In the genomic region with DNA sequence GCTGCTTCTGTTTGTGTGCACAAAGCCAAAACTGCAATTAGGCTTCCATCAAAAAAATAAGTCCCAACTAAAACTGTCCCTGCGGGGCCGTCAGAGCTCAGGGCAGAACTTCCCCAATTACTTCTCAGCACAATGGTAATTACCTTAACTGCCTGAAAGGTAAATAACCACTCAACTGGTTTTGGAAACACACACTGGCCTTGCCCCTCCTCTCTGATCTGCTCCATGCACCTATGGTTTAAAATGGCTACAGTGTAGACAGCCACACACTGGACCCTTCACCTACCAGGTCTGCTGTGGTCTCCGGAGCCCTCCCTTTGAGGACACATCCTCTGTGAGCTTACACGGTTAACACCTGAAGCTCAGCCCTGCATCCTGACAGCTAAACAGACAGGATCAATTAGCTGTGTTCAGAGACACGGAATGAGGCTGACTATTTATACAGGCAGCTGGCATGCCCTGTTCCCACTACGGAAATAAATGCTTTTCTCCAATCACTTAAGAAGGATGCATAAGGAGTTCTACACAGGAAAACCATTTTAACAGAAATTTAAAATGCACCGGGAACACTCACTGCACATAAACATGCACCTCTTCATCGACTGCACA, we compare ENCODE assay signal across 21 mouse cellular contexts. TPM values are rescaled to one million over a fixed set of nuclear protein-coding genes. Genes with fewer than 3 reads are reported as not detected.
DNase-seq lines count a peak whose midpoint lies in the region; ATAC-seq lines count a peak whose summit lies in the region.
"Had no signal": no experiment of that assay in that cellular context is flagged by ENCODE, and none has a peak within 500 bp of the region (broad histone marks: within the 10 kb centered on the region; RNA-seq: fewer than 3 reads in every experiment).

No protein-coding gene starts in this region.

- peak overlapping the region; percentile 19 for H3K9ac ChIP-seq in hindbrain, embryonic 13.5 days
- H3K9ac ChIP-seq in forebrain, embryonic 16.5 days (replicated peaks; ENCODE audit: low read depth, low read length): no peak overlapping the region
- no peak overlapping the region for H3K9ac ChIP-seq in hindbrain, embryonic 15.5 days
- no peak overlapping the region for H3K9ac ChIP-seq in midbrain, embryonic 16.5 days (ENCODE audit: low read depth, low read length)
- H3K9ac ChIP-seq: liver, embryonic 14.5 days; lung, embryonic 15.5 days had no signal

- peak overlapping the region; percentile 82 for H3K27ac ChIP-seq in hindbrain, embryonic 13.5 days
- H3K27ac ChIP-seq in hindbrain, embryonic 10.5 days: no peak overlapping the region
- no peak overlapping the region for H3K27ac ChIP-seq in forebrain, embryonic 16.5 days (ENCODE audit: low read length)
- H3K27ac ChIP-seq in hindbrain, embryonic 15.5 days (replicated peaks): peak overlapping the region; percentile 69
- H3K27ac ChIP-seq in midbrain, embryonic 16.5 days (ENCODE audit: low read length): 0 out of 2 replicates have a peak overlapping the region, but pooled peaks have one; percentile 5
- H3K27ac ChIP-seq: heart, adult 2 months; kidney, postnatal 0 days; liver, embryonic 14.5 days; lung, embryonic 15.5 days had no signal

- H3K36me3 ChIP-seq in hindbrain, embryonic 13.5 days: peaks cover 12% of the 10 kb centered on the region
- peaks cover 61% of the 10 kb centered on the region for H3K36me3 ChIP-seq in hindbrain, embryonic 10.5 days
- no peaks in the 10 kb centered on the region for H3K36me3 ChIP-seq in forebrain, embryonic 16.5 days (ENCODE audit: control insufficient read depth, insufficient read depth)
- 0 out of 2 replicates have a peak, but pooled peaks cover 4% of the 10 kb centered on the region for H3K36me3 ChIP-seq in hindbrain, embryonic 15.5 days
- H3K36me3 ChIP-seq in midbrain, embryonic 16.5 days (ENCODE audit: control insufficient read depth, insufficient read depth, low read length): no peaks in the 10 kb centered on the region; the same call in 1 of the 2 replicates

- no peak overlapping the region for H3K4me3 ChIP-seq in hindbrain, embryonic 13.5 days
- no peak overlapping the region for H3K4me3 ChIP-seq in hindbrain, embryonic 10.5 days
- no peak overlapping the region for H3K4me3 ChIP-seq in forebrain, embryonic 16.5 days (replicated peaks; ENCODE audit: low read length)
- no peak overlapping the region for H3K4me3 ChIP-seq in hindbrain, embryonic 15.5 days
- no peak overlapping the region for H3K4me3 ChIP-seq in midbrain, embryonic 16.5 days (ENCODE audit: low read depth, low read length)
- H3K4me3 ChIP-seq: heart, adult 2 months; lung, embryonic 15.5 days had no signal

- no peak for DNase-seq in hindbrain, embryonic 10.5 days (ENCODE audit: low spot score)
- no peak for DNase-seq in layer of hippocampus, postnatal 25 days (ENCODE audit: extremely low spot score in 1 of 2, low spot score in 1 of 2)
- no peak for DNase-seq in cerebellum, adult 9-10 months
- DNase-seq in layer of hippocampus, postnatal 10 days (ENCODE audit: low spot score in 2 of 2): no peak
- DNase-seq: adrenal gland, postnatal 36 days; B cell, adult 2 months; cerebellum, adult 11-12 months; cerebellum, postnatal 25 days; gastrocnemius, postnatal 25 days; heart, adult 2 months; heart, postnatal 4 days; kidney, adult 11 months; right cerebral cortex, postnatal 25 days; thymus, postnatal 14 days had no signal

- H3K9me3 ChIP-seq in hindbrain, embryonic 13.5 days: no peaks in the 10 kb centered on the region
- no peaks in the 10 kb centered on the region for H3K9me3 ChIP-seq in hindbrain, embryonic 10.5 days
- H3K9me3 ChIP-seq in forebrain, embryonic 16.5 days (ENCODE audit: control insufficient read depth, low read length): no peaks in the 10 kb centered on the region
- no peaks in the 10 kb centered on the region for H3K9me3 ChIP-seq in hindbrain, embryonic 15.5 days
- no peaks in the 10 kb centered on the region for H3K9me3 ChIP-seq in midbrain, embryonic 16.5 days (replicated peaks; ENCODE audit: control insufficient read depth, low read length, poor library complexity, severe bottlenecking)
- H3K9me3 ChIP-seq: lung, embryonic 15.5 days had no signal

- H3K4me2 ChIP-seq in hindbrain, embryonic 13.5 days: no peak overlapping the region
- H3K4me2 ChIP-seq in forebrain, embryonic 16.5 days (ENCODE audit: low read length): no peak overlapping the region
- H3K4me2 ChIP-seq in hindbrain, embryonic 15.5 days: no peak overlapping the region
- H3K4me2 ChIP-seq in midbrain, embryonic 16.5 days (ENCODE audit: low read length): no peak overlapping the region
- H3K4me2 ChIP-seq: lung, embryonic 15.5 days had no signal

- 63% methylated on average over 8 of the region's 8 CpGs for WGBS in hindbrain, embryonic 13.5 days
- WGBS in hindbrain, embryonic 10.5 days: 89% methylated on average over 8 of the region's 8 CpGs
- WGBS in forebrain, embryonic 16.5 days: 36% methylated on average over 8 of the region's 8 CpGs
- whole genome bisulfite sequencing in hindbrain, embryonic 15.5 days: 52% methylated on average over 8 of the region's 8 CpGs
- 71% methylated on average over 8 of the region's 8 CpGs for WGBS in midbrain, embryonic 16.5 days

- peaks cover 27% of the 10 kb centered on the region for H3K4me1 ChIP-seq in hindbrain, embryonic 13.5 days (replicated peaks)
- H3K4me1 ChIP-seq in hindbrain, embryonic 10.5 days (replicated peaks): peaks cover 9% of the 10 kb centered on the region
- peaks cover 19% of the 10 kb centered on the region for H3K4me1 ChIP-seq in forebrain, embryonic 16.5 days (replicated peaks; ENCODE audit: control insufficient read depth, insufficient read depth, low read length)
- H3K4me1 ChIP-seq in hindbrain, embryonic 15.5 days (replicated peaks): peaks cover 32% of the 10 kb centered on the region
- H3K4me1 ChIP-seq in midbrain, embryonic 16.5 days (ENCODE audit: control insufficient read depth, insufficient read depth, low read length): peaks cover 10% of the 10 kb centered on the region
- H3K4me1 ChIP-seq: lung, embryonic 15.5 days had no signal

- 0 out of 2 replicates have a peak, but pooled peaks have one; percentile 49 for ATAC-seq in hindbrain, embryonic 13.5 days (ENCODE audit: low FRiP score)
- ATAC-seq in forebrain, embryonic 16.5 days: peak; percentile 50; the same call in 1 of the 2 replicates
- peak; percentile 14; the same call in 1 of the 2 replicates for ATAC-seq in hindbrain, embryonic 15.5 days (ENCODE audit: low FRiP score, low read depth)
- no peak for ATAC-seq in midbrain, embryonic 16.5 days

- H3K27me3 ChIP-seq in hindbrain, embryonic 13.5 days: no peaks in the 10 kb centered on the region
- no peaks in the 10 kb centered on the region for H3K27me3 ChIP-seq in hindbrain, embryonic 10.5 days (ENCODE audit: insufficient read depth, poor library complexity, severe bottlenecking)
- H3K27me3 ChIP-seq in forebrain, embryonic 16.5 days (replicated peaks; ENCODE audit: control insufficient read depth, insufficient read depth, low read length): no peaks in the 10 kb centered on the region
- no peaks in the 10 kb centered on the region for H3K27me3 ChIP-seq in hindbrain, embryonic 15.5 days
- no peaks in the 10 kb centered on the region for H3K27me3 ChIP-seq in midbrain, embryonic 16.5 days (ENCODE audit: control insufficient read depth, insufficient read depth, low read depth, low read length)
- H3K27me3 ChIP-seq: lung, embryonic 15.5 days had no signal

RNA-seq across cellular contexts. Expression of a gene that starts 55.3 kb away (rescaled TPM):
- polyA plus RNA-seq in hindbrain, embryonic 13.5 days (2015; fragmentation: Nextera tagmentation; extraction: Ambion mirVana): 22.8 and 23.7 TPM in 2 replicates
- 35.0 and 36.8 TPM in 2 replicates for polyA plus RNA-seq in hindbrain, embryonic 10.5 days (2016; fragmentation: Nextera tagmentation; extraction: Ambion mirVana)
- 21.5 and 24.7 TPM in 2 replicates for polyA plus RNA-seq in forebrain, embryonic 16.5 days (2015; fragmentation: Nextera tagmentation; extraction: Ambion mirVana)
- polyA plus RNA-seq in hindbrain, embryonic 15.5 days (2015; fragmentation: Nextera tagmentation; extraction: Ambion mirVana): 21.1 and 21.7 TPM in 2 replicates
- polyA plus RNA-seq in midbrain, embryonic 16.5 days (2015; fragmentation: Nextera tagmentation; extraction: Ambion mirVana): 18.4 TPM in 2 replicates
- 10 to 100 TPM; 35.7 to 39.3 TPM for total RNA-seq in layer of hippocampus, postnatal 25 days (2021)
- 10 to 100 TPM; 39.8 to 42.4 TPM for total RNA-seq in layer of hippocampus, postnatal 10 days (2021)

Comparison
In these comparisons a context has a peak if more than half of its experiments do, and no peak if none do; other contexts are left out.
1. H3K27ac ChIP-seq: peak in hindbrain, embryonic 13.5 days (single experiment), hindbrain, embryonic 15.5 days (single experiment) and midbrain, embryonic 16.5 days (single experiment); none in hindbrain, embryonic 10.5 days (single experiment) and forebrain, embryonic 16.5 days (single experiment).